Mouse (Mus musculus): ENCODE measurements around the gene Col6a3.

The Col6a3 gene

DNA sequence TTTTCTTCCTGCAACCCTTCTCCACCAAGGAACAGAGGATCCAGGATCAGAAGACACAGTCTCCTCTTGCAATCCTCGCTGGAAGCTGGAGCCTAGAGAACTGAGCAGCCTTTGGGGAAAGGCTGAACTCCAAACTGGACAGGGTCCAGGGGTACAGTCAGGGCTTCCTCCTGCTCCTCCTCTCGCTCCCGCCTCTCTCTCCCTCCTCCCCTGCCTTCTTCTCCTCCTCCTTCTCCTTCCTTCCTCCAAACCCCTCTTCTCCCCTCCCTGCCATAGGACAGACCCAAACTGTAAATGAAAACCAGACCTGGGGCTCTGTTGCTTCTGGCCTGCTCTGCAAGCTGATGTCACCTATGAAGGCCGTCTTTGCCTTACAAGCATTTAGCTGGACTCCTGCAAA, at the start of gene Col6a3:
Gene Col6a3, minus strand, starts transcription at position 136 of the 400 bp plus-strand sequence.
- no peak for DNase-seq

GRCm38 (mm10) chr1:90885771-90886460, 42.1 kb upstream of the Col6a3 start:
- no peak for DNase-seq

DNA sequence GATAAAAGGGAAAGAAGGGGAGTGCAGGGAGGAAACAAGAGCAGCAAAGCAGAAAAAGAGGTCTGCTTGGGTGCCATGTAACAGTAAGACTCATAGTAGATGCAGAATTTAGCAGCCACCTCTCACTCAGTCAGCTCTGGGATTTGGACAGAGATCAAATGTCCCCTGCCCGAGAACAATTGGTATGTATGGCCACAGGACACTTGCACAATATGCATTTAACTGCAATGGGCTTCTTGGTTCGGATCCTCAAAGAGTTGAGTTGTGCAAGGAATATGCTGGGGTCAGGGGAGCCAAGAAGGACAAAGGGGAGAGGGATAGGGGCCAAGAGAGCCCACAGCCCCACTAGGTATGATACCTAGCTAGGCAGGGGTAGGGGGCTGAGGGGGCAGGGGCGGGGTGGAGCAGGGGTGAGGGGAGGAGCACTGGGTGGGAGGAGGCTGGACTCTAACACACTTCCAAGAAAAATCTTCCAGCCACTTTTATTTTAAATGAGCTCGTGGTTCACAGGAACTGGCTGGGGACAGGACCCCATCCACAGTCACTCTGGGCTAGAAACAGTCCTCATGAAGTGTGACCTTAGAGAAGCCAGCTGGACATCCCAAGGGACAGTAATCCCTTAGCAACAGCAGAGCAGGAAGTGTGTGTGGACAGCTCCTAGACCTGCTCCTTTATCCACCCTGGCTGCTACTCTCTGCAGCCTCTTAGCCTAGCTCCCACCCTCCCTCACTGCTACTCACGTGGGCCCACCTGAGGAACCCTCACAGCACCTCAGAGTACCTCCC, 32.9 kb upstream of the Col6a3 start:
- DNase-seq, result no peak

DNA sequence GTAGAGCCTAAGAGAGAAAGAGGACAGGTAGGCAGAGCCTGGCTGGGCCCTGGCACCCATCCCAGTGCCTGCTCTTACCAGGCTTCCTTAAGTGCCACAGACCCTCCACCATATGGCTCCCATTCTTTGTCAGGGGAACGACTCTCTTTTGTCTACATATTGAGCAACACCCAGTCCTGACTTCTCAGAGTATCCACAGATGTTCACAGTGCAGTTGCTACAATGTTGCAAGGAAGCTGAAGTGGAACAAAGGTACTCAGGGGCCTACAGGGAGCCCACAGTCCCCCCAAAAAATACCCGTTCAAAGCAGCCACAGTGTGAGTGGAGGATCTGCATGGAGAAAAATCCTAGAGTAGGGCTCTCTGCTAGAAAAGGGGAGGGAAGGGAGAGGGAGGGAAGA, 32.2 kb upstream of the Col6a3 start:
- DNase-seq, result no peak

GRCm38 (mm10) chr1:90875371-90875770, 31.6 kb upstream of the Col6a3 start:
- no peak for DNase-seq

DNA sequence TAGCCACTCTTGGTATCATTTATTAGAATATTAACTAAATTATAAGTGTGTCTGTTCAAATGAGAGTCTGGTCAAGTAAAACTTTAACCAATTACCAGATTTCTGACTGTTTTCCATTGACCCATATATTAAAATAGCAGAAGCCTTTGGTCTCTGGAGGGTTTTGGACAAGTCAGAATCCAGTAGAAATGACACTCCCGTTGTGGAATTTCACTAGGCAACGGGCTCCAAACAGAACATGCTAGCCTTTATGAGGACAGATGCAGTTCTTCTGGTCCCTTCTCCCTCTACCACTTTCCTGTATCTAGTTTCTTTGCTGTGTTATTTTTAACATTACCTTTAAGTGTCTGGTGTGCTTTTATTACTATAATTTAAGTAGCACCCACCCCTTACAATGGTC, 26.8 kb upstream of the Col6a3 start:
- no peak for DNase-seq

GRCm38 (mm10) chr1:90866734-90867133, 23.0 kb upstream of the Col6a3 start:
- DNase-seq, result no peak

DNA sequence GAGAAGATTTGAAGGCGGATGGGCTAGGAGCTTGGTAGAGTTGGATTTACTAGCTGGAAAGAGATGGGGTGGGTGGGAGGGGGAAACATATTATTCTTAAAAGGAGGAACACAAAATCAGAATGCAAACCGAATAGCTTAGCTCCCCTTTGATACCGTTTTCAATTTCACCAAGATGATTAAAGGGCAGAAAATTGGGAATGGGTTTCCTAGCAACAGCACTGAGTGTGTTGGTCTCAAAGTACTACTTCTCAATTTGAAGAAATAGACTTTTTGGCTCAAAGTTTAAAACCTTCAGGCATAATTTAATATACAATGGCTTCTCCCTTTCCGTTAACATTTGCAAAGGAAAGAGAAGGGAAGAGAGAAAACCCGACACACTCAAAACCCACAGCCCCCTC, 12.1 kb upstream of the Col6a3 start:
- no peak for DNase-seq

GRCm38 (mm10) chr1:90849836-90850235, 6.1 kb upstream of the Col6a3 start:
- peak; percentile 6 for DNase-seq

DNA sequence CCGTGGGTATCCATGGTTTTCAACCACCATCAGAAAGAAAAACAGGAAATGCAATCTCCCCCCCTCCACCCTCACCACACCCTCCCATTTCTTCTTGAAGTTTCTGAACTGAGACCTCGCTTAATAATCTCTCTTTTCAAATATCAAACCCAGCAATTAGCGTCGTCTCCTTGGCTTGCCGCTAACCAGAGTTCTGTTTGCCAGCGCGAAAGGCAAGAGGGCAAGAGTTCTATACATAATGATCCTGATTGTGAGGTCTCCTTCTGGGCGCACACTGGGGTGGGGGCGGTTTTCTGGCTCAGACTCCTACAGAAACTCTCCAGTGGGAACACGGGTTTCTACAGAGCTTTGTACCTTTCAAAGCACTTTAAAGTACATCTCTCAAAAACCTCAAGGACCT, 1.4 kb upstream of the Col6a3 start:
- DNase-seq, result no peak

DNA sequence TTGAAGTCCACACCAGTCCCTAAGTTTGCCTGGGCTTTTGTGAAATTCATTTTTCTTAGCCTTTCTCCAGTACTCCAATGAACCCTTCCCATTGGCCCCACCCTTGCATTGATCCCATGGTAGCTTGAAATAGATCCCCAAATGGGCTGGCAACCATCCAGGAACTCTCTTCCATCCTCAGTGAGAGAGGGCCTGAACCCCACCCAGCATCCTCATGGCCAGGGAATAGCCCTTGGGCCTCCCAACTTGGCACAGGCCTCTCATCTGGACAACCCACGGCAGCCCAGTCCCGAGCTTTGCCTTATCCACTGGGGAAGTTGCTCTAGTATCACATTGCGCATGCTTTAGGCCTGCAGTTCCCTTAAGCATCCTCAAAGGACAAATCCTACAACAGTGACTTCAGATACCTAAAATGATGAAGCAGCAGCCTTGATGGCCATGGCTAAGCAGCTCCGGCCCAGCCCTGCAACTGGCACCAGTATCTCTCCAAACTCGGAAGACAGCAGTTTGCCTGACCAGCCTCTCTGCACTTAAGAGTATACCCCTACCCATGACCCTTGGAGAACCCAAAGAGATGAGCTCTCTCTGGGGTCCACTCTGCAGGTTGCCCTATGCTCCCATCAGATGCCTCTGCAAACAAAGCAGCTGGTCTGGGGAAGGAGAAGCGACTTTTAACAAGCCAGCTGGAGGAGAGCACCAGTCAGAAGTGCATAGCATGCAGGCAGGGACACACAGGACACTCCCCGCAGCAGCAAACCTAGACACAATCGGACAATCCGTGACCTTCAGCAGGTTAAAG, 783 bp downstream of the Col6a3 start:
- no peak for DNase-seq

GRCm38 (mm10) chr1:90840250-90840649, 3.5 kb downstream of the Col6a3 start:
- peak; percentile 7 for DNase-seq

DNA sequence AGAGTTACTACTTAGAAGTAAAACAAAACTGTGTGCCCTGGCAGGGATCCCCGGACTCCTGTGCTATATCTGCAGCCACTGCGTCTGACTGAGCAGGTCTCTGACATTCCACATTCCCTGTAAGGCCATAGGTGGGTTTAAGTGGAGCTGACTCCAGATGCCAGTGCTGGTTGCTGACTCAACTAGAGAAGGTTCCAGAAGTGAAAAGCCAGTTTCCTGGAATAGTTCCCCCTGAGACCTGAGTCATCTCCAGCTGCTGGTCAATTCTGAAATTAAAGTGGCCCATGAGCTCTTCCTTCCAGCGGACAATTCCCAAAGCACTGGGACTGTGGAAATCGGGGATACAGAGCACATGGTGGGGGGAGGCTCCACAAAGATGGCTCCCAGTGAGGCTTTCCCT, 5.1 kb downstream of the Col6a3 start:
- no peak for DNase-seq

DNA sequence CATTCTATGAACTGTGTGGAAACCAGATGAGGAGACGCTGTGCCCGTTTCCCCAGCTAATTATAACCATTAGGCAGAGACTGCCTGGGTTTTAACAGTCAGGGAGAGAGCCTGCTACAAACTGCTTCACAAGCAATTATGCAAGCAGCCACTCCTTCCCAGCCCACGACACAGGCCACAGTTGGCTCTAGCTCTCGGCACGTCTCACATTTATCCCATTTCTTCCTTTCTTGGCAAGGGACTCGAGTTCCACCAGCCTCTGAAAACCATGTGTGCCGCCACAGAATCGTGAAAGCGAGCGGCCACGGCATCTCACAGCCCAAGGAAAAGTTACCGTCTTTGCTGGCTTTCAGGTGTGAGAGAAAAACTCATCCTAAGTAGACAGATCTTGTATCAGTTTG, 5.5 kb downstream of the Col6a3 start:
- no peak for DNase-seq

GRCm38 (mm10) chr1:90836178-90836740, 7.5 kb downstream of the Col6a3 start:
- no peak for DNase-seq

DNA sequence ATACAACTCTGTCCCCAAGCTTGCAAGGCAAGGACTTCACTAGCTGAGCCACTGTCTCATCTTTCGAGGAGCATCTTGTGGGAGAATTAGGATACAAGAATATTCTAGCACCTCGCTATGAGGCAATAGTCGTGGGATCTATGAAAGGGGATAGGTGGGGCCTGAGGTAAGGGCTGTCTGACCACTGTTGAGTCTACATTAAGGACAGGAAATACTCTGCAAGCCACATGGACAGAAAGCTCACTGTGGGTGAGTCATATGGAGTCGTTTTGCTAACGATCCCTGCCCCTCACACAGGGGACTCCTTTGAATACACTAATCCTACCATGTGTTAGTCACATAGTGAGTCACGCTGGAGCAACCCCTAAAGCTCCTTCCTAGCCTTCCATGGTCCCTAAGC, 9.1 kb downstream of the Col6a3 start:
- no peak for DNase-seq

DNA sequence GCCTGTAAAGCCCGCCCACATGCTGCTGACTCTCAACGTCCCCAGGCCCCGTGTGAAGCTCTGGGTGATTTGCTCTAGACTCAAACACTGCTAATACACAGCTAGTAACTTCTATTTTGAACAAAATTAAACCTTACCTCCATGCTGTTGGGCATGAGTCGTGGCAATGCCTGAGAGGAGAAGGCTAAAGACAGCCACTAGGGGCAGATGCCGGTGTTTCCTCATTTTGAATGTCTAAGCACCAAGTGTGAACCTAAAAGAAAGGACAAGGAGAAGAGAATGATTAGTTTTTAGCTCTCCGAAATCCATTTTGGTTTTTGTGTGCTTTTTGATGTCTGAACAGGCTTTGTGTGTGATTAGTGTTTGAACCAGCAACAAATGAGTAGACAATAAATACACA, 13.8 kb downstream of the Col6a3 start:
- DNase-seq, result no peak

DNA sequence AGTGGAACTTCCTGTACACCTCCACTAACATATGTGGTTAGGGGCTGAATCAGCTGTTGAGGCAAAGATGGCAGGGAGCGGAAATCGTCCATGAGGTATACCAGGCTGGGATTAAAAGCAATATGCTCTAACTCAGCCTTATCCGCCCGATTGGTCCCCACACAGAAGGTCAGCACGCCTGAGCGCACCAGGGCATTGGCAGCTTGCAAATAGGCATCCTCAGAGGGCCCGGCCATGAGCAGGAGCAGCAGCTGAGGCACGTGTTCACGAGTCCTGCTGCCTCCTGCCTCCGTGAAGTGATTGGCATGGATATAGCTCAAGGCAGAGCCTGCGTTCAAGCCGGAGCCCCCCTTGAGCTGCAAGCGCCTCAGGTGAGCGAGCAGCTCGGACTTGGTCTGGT, 30.5 kb downstream of the Col6a3 start:
- DNase-seq, result no peak

DNA sequence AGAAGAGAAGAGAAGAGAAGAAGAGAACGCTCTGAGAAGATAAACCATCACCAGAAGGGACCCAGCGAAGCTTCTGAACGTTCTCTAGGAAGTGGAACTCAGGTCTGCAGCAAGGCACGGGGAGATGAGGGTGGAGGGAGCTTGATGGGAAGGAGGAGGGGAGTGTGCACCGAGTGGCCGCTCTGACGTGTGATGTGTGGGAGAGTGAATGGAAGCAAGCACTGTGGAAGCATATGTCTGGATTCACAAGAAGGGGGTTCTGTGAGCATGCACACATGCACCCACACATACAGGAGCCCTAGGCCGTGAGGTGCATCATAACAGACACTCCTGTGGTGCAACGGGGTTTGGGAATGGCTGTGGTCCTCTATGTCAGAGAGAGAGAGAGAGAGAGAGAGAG, 34.8 kb downstream of the Col6a3 start:
- no peak for DNase-seq

DNA sequence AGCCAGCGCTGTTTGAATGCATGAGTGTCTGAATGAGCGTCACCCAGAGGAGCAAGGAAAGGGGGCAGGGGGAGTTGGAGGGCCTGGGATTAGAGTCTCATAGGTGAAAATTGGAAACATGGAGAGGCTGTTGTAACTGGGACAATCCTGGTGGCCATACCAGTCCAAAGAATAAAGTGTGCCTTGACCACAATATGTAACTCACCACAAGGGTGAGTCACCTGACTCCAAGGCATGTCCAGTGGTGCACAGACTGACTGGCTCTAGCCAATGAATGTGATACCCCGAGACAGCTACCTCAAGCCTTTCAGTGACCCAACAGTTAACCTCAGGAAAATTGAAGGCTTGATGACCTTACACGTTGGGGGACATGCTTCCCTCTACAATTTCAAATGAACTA, 40.7 kb downstream of the Col6a3 start:
- no peak for DNase-seq

- DNase-seq, result no peak
These were observed 42.7 kb downstream of the Col6a3 start for GRCm38 (mm10) chr1:90801067-90801466.

GRCm38 (mm10) chr1:90800466-90800865, 43.3 kb downstream of the Col6a3 start:
- no peak for DNase-seq

- DNase-seq, result no peak
These were observed 46.4 kb downstream of the Col6a3 start for GRCm38 (mm10) chr1:90797276-90797891.

Measured in cerebellum, adult 8-10 months (tissue).